Mouse (Mus musculus) C2C12 (cell line): ENCODE results near the gene Rabgap1l. TPM values are rescaled to one million over a fixed set of nuclear protein-coding genes. Genes with fewer than 3 reads are reported as not detected.

Source experiments
- H3K27me3 ChIP-seq: one replicate; pipeline ENCODE4 v1.6.1; 2011; ENCODE audit not compliant: control insufficient read depth, insufficient read depth, insufficient read length
- H3K36me3 ChIP-seq: one replicate; pipeline ENCODE4 v1.6.1; 2011; ENCODE audit not compliant: control insufficient read depth, insufficient read depth
- H3K4me3 ChIP-seq: one replicate; pipeline ENCODE4 v1.5.1; 2011; ENCODE audit warnings: mild to moderate bottlenecking, control low read depth; ENCODE audit not compliant: poor library complexity, insufficient read depth, severe bottlenecking
- H3K79me2 ChIP-seq: one replicate; pipeline ENCODE4 v1.6.1; 2011; ENCODE audit not compliant: control insufficient read depth, insufficient read depth
- H3K79me3 ChIP-seq: one replicate; pipeline ENCODE4 v1.6.1; 2011; ENCODE audit warnings: low read depth, control low read depth
- H3ac ChIP-seq: one replicate; pipeline ENCODE3; 2011; ENCODE audit warnings: low read depth; ENCODE audit not compliant: control insufficient read depth, insufficient read length
- CEBPB ChIP-seq: IDR thresholded peaks from one replicate; pipeline ENCODE4 v1.6.1; 2011; ENCODE audit warnings: low read depth, mild to moderate bottlenecking, control low read depth, moderate library complexity
- CTCF ChIP-seq: IDR thresholded peaks from one replicate; pipeline ENCODE4 v1.5.1; 2011; ENCODE audit not compliant: control insufficient read depth, insufficient read depth, insufficient read length
- FOSL1 ChIP-seq: IDR thresholded peaks from one replicate; pipeline ENCODE4 v1.8.0; 2011; ENCODE audit warnings: mild to moderate bottlenecking, low read length; ENCODE audit not compliant: poor library complexity, insufficient read depth, severe bottlenecking
- MAX ChIP-seq: IDR thresholded peaks from one replicate; pipeline ENCODE4 v1.6.1; 2011; ENCODE audit warnings: mild to moderate bottlenecking, control low read depth
- MYOD1 ChIP-seq: IDR thresholded peaks from one replicate; pipeline ENCODE4 v1.6.1; 2011; ENCODE audit warnings: low read depth; ENCODE audit not compliant: control insufficient read depth, insufficient read length
- MYOG ChIP-seq: IDR thresholded peaks from one replicate; pipeline ENCODE4 v1.6.1; 2011; ENCODE audit not compliant: control insufficient read depth, insufficient read length; ENCODE audit errors: extremely low read depth
- USF1 ChIP-seq: IDR thresholded peaks from one replicate; pipeline ENCODE4 v1.6.1; 2011; ENCODE audit warnings: low read depth, mild to moderate bottlenecking, control low read depth, moderate library complexity
- polyA plus RNA-seq: library from polyadenylated mRNA; unstranded; fragments of >200 nt; fragmentation: generic; extraction: Trizol; gene quantifications from one replicate; pipeline ENCODE4 v1.2.1, GENCODE M21; 2012; ENCODE audit warnings: missing spikeins

Gene Rabgap1l
- polyA plus RNA-seq, 1 experiment = 3.2 TPM

DNA sequence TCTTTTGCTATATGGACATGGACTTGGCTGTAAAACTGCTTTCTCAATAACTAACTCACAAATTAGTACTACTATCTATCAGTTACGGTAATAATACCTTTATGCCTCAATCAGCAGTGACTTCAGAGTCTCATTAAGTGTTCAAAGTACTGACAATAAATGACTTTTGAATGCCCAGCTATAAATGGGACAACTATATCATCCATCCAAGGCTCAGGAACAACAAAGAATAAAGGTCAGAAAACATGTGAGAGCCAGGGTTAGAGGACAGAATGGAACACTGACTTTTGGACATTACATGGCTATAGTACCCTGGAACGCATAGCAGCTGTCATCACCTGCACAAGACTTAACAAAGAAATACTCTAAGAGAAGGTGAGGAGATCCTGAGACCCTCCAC, 108.8 kb downstream of the Rabgap1l start:
- Histone ChIP-seq H3ac (no peak overlapping the region), H3K36me3 (no peaks in the 10 kb centered on the region), H3K4me3 (no peak overlapping the region), H3K27me3 (no peaks in the 10 kb centered on the region), H3K79me2 (no peaks in the 10 kb centered on the region), H3K79me3 (no peaks in the 10 kb centered on the region)
- no peak for TF ChIP-seq MAX
- TF ChIP-seq USF1 = no peak
- TF ChIP-seq FOSL1 = no peak
- TF ChIP-seq CEBPB = no peak
- no peak for TF ChIP-seq MYOD1
- TF ChIP-seq CTCF = no peak
- no peak for TF ChIP-seq MYOG

DNA sequence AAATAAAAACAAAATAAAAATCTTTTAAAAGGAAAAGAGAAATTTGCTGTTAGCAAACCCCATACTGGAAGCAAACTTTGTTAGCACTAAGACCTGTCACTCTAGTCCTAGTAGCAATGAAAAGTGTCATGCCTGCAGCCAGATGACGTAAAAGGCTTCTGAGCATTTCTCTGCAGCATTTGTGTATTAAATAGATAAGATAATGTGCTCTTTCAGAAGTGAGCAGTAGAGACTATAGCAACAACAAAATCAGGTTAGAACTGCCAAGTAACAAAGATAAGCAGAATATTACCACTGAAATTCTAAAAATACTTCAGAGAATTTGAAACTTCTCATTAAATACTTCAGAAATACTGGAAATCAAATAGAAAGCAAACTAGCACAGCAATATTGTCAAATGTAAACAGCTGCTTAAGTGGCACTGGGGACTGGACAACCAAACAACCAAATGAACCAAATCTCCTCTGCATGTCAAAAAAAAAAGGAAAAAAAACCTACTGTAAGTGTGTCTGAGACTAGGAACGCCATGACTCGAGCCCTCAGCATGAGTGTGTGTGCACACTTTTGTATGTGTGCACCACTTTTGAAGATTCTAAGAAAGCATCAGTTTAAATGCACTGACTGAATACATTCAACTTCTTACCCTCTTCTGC, 111.5 kb downstream of the Rabgap1l start:
- Histone ChIP-seq H3K4me3 (no peak overlapping the region), H3K79me2 (no peaks in the 10 kb centered on the region), H3ac (no peak overlapping the region), H3K36me3 (no peaks in the 10 kb centered on the region), H3K27me3 (no peaks in the 10 kb centered on the region), H3K79me3 (no peaks in the 10 kb centered on the region)
- TF ChIP-seq MAX (no peak), MYOD1 (no peak), FOSL1 (no peak), USF1 (no peak), CTCF (no peak), CEBPB (no peak), MYOG (no peak)

DNA sequence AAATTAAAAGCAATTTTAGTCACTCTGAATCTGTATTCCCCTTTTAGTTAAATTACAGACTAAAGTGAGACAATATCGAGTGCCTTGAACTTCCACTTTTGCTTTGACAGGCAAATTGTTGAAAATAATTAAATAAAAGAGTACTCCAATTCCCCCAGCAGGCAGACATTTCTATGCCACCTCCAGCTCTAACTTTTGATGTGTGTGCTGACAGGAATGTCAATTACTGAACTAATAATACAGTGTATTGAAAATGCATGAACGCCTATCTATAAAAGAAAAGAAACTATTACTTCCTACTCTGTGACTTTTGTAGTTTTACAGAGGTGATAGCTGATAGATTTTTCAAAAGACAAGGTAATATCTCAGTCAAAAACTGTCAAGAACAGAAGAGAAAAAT, 118.2 kb downstream of the Rabgap1l start:
- TF ChIP-seq CTCF = no peak
- no peak for TF ChIP-seq FOSL1
- TF ChIP-seq CEBPB = no peak
- TF ChIP-seq MYOD1 = no peak
- TF ChIP-seq MYOG = no peak
- no peak for TF ChIP-seq USF1
- no peak for TF ChIP-seq MAX
- no peaks in the 10 kb centered on the region for H3K27me3 ChIP-seq
- H3K79me2 ChIP-seq = no peaks in the 10 kb centered on the region
- H3K4me3 ChIP-seq = no peak overlapping the region
- H3K36me3 ChIP-seq = no peaks in the 10 kb centered on the region
- no peaks in the 10 kb centered on the region for H3K79me3 ChIP-seq
- no peak overlapping the region for H3ac ChIP-seq

DNA sequence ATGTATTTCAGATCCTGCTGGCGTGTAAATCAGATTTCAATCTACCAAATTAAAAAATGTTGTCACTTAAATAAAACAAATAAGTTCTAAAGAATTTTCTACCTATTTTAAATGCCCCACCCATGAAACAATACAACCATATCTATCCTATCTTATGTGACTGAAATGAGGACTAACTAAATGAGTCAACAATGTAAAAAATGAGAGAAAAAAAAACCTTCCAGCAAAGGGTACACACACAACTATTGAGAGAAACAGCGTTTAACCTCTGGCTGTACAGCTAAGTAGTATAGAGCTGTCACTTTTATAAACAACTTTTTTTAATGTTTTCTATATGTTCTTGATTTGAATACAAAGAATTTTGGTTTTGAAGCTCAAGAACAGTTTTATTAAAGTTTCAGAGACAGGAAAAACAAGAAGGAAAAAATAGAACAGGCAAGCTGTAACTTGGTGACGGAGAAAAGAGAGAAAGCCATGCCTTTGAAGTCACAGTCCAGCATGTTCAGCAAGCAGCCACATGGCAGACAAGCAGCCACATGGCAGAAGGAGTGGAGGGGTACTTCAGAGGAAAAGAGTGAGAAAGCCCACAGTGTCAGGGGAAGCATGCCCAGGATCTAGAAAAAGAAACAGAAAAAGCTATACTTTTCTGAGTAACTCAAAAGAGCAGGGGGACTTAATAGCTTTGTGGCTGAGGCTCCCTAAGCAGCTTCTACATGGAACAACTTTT, 120.8 kb downstream of the Rabgap1l start:
- TF ChIP-seq FOSL1 = no peak
- no peak for TF ChIP-seq USF1
- TF ChIP-seq CTCF = no peak
- TF ChIP-seq MAX = no peak
- no peak for TF ChIP-seq CEBPB
- TF ChIP-seq MYOD1 = no peak
- TF ChIP-seq MYOG = no peak
- H3K79me2 ChIP-seq = no peaks in the 10 kb centered on the region
- H3K79me3 ChIP-seq = no peaks in the 10 kb centered on the region
- H3K27me3 ChIP-seq = no peaks in the 10 kb centered on the region
- no peak overlapping the region for H3ac ChIP-seq
- H3K4me3 ChIP-seq = no peak overlapping the region
- no peaks in the 10 kb centered on the region for H3K36me3 ChIP-seq

DNA sequence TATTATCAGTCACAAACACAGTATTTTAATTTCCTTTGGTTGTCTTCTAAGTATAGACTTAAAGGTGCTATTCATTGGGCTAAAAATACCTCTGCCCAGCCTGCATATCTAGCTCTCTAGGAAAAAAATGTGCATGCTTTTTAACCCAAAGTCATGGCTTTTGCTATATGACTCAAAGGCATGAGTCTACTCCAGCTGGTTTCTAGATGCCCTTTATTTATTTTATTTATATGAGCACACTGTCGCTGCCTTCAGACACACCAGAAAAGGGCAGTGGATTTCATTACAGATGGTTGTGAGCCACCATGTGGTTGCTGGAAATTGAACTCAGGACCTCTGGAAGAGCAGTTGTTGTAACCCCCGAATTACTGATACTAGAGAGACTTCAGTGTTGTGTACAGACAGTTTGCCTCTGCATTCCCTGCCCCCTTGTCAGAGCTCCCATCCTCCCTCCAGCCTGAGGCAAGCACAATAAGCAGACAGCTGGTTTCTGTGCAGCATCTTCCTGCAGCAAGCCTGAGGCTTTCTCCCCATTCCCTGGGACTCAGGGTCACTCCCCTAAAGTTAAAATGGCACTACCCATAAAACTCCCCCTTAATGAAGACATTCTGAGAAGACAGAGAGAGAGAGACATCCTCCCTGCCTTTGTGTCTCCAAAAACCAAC, 137.1 kb downstream of the Rabgap1l start:
- H3ac ChIP-seq = no peak overlapping the region

More for the DNA sequence above, 137.1 kb downstream of the Rabgap1l start:
- Histone ChIP-seq H3K36me3 (no peaks in the 10 kb centered on the region), H3K79me2 (no peaks in the 10 kb centered on the region), H3K27me3 (no peaks in the 10 kb centered on the region), H3K79me3 (no peaks in the 10 kb centered on the region), H3K4me3 (no peak overlapping the region)
- TF ChIP-seq MYOD1 (no peak), CTCF (no peak), MYOG (no peak), FOSL1 (no peak), CEBPB (no peak), USF1 (no peak), MAX (no peak)
